Mouse (Mus musculus) megakaryocyte, adult 5-6 weeks (primary cell): ENCODE measurements at regions not wholly inside any gene's neighbourhood (a gene's known extent, or its start where the extent isn't known, plus 50 kb on each side); places are given as distances from the start of the nearest gene placed in this dataset.

Source experiments
- ATAC-seq: 2 replicates; pipeline ENCODE4 v1.8.0; 2016; ENCODE audit warnings: mild to moderate bottlenecking, inconsistent platforms; ENCODE audit not compliant: poor library complexity, severe bottlenecking

DNA sequence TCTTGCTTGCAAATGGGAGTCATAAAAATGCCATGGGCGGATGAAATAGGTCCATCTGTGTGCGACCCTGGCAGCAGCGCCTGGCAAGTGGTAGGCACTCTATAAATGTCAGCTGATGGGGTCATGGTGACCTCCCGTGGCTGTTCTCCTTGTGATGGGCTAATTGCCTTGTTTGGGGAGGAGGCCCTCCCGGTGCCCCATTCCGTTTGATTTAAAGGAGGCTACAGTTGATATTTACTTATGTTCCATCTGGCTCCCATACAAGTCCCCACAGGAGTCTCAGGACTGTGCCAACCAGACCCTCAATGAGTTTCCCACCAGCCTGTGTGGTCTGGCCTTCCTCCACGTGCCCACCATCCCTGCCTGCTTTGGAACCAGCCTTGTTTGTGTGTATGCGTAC, 186.7 kb upstream of the Zfp507 start:
- no peak for ATAC-seq

DNA sequence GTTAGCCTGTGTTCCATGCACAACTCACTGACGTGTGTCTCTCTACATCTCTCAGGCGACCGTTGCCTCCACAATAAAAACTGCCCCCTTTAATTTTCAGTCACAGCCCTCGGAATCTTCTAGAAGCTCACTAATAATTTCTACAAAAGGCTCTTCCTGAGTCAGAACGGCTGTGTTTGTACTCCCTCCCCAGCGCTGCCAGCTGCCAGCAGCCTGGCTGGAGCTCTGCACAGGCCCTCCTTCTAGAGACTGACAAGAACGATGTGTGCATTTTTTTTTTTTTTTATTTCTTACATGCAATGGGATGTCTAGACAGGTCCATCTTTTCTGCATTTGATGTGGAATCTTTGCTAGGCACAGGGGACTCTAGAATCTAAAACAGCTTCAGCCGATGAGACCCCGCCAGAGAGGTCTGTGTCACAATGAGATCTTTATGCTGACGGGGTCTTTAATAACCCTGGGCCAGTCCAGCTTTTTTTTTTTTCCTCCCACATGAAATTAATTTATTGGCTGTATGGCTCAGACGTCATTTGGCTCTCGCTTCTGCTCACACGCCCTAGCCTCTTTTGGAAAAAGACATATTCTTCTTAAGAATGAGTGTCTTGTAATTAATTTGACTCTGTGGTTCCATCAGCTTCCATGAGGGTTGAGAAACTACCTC, 185.8 kb upstream of the Zfp507 start:
- ATAC-seq, result no peak

DNA sequence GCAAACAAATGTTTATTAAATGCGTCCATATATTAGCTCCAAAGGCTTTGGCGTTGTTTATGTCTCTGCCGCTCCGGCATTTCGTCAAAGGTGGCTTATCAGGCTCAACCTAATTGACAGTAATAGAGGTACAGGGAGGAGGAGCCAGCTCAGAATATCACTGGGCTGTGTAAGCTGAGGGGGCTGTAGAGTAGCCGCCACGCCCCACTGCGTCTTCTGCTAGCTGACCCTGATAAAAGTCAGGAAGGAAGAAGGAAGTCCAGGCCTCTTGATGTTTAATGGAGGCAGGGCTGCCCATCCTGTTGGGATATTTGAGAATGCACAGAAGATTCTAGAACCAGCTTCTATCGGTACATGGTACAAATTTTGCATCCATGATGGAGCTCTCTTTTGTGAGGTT, 175.2 kb upstream of the Zfp507 start:
- no peak for ATAC-seq

DNA sequence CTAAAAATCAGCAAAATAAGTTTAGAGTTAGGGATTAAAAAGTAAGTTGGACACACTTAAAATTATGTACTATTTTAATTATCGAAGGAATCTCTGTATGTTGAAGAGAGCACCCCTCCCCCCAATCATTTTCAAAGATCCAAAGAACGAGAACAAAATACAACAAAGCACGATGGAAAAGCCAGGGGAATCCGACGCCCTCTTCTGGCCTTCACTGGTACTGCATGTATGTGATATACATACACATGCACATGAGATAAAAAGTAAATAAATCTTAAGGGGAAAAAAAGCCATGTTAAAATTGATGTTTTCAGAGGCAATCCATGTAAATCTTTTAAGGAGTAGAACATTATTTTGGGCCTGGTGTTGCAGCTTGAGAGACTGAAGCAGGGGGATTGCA, 155.9 kb upstream of the Zfp507 start:
- no peak for ATAC-seq

DNA sequence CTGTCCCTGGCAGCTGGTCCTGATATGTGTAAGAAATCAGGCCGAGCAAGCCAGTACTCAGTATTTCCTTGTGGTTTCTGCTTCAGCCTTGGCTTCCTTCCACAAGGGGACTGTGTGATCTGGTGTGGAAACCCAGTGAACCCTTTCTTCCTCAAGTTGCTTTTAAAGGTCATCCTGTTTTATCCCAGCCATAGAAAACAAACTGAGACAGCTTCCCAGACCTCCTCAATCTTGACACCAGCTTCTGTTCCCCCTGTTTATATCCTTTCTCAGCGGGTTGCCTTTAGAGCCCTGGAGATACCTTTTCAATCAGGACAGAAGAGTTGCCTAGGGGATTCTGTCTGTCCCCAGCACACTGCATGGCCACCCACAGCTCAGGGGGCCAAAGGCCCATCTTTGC, 155.2 kb upstream of the Zfp507 start:
- no peak for ATAC-seq

DNA sequence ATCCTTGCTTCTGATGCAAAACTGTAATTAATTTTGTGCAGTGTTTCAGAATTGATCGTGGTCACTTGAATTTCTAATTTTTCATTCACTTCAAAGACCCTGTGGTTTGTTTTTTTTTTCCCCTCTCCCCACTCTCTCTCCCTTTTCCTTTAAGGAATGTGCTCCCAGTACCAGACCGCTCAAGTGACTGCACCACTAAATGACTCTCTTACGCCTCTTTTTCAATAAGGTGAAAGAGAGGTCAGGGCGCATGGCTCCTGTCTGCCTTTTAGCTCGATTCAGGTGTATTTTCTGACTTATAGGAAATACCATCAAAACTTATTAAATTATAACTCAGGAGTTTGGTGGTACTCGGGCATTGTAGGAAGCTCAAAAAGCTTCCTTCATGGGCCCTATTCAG, 146.0 kb upstream of the Zfp507 start:
- ATAC-seq, result no peak

DNA sequence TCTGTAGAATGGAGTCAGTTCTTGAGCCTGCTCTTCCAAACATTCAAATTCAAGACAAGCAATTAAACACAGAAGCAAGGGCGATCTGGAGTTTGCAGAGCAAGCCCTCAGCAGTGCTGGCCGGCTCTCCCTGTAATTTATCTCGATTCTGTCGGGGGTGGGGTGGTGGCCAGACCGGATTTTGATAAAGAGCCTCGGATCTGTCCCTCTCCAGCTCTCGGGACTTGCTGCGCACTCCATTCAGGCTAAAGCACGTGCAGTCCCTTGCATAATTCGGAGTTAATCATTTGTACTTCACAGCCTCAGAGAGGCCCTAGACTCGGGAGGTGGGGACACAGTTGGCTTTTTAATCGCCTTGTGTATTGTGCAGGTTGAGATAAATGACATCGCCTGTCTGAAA, 145.6 kb upstream of the Zfp507 start:
- ATAC-seq, result no peak

DNA sequence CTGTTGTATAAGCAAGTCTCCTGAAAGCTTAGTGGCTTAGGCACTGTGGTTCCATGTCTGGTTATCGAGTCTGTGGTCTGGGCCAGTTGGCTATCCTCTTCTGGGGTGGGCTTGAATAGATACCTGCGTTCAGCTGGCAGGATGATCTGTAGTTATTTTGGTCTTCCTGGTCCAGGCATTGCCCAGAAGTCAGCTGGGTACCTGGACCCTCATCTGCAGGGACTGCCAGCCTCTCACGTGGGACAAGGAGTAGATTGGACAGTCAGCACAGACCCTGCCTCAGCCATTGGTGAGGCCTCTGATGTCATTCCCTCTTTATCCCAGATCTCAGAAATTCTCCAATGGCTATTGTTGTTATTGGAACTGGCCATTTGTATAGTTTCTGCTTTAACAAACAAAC, 138.3 kb upstream of the Zfp507 start:
- no peak for ATAC-seq

DNA sequence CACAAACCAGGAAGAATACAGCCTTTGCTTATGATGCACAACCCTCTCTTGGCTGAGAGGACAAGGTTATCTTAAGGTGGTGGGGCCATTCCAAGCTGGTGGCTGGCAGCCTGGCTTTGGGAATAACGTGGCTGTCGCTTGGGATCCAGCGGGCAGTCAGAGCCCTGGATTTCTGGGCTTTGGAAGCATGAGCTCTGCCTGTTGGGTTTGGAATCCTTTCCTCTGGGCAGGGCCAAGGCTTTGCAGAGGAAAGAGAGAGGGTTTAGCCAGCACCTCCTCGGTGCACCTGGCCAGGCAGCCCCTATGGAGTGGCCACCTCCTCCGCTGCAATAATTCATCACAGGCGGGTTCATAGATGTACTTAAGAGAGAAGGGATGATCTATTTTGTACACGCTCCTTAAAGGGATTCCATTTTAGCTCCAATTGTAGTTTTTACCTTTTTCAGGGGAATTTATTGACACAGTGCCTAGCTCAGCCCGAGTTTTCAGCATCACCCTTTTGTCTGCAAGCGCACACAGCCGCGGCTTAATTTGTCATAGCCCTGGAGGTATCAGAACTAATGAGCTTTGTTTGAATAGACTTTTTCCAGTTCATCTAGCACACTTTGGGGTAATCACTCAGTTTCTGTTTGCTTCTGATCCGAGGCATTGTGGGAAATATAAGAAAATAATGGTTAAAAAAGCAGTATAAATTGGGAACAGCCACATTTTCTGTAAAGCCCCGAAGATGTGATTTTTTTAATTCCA, 135.5 kb upstream of the Zfp507 start:
- no peak for ATAC-seq

DNA sequence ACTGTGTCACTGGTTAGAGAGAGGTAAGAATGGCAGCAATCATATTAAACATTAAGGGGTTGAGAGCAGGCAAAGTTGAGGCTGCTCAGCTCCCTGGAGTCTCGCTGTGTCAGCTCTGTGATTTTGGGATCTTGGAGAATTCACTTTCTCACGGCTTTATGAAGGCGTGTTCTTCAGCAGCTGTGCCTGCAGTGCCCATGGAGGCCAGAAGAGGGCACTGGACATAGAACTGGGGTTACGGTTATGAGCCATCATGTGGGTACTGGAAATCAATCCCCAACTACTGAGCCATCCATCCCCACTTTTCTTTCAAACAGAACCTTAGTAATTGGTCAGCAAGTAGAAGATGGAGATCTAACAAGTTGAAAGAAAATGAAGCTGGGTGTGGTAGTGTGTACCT, 123.9 kb upstream of the Zfp507 start:
- no peak for ATAC-seq

DNA sequence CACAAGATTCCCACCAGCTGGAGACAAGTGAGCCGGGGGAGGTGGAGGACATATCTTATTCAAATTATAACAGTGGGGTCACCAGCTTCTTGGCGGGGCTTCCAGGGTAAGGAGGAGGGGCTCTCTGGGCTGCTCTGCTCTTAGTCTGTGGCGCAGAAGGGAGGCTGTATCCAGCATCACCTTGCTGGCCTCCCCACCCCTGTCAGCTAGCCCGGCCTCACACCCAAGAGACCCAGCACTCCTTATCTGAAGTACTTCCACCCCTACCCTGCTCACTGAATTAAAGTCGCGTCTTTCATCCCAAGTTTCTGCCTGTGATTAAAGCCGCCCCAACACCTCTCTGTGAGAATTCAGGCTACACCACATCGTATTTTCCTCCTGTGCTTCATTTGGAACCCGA, 119.8 kb upstream of the Zfp507 start:
- no peak for ATAC-seq

DNA sequence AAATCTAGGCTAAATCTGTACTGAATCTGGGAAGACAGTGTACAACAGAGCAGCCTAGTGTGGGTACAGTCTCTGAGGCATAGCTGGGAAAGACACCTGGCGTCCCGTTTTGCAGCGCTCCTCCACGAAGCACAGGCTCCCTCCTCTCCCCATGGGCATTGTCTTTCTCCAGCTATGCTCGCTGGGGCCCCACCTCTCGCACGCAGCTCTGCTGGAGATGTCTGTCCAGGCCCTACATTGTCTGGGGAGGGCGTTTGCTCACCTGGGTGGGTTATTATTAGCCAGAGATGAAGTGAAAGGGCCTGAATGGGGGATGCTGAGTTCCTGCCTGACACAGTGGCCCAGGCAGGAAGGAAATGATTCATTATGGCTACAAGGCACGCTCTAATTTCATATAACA, 118.1 kb upstream of the Zfp507 start:
- no peak for ATAC-seq

DNA sequence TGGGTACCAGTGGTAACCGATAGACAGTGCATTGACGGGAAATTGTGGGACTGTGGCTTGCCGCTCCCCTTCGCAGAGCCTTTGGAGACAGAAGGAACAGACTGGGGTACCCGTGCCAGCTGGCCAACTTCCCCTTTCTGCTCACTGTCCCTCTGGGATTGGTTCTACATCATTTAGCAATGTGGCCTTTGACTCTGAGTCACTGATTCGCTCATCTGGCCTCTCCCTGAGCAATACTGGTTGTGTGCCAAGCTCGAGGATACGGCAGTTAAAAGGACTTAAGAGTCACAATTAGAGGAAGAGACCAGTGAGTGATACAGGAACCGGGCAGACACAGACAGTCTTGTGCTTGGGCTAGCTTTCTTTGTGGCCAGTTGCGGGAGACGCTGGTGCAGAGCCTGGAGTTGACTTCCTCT, 117.4 kb upstream of the Zfp507 start:
- no peak for ATAC-seq

DNA sequence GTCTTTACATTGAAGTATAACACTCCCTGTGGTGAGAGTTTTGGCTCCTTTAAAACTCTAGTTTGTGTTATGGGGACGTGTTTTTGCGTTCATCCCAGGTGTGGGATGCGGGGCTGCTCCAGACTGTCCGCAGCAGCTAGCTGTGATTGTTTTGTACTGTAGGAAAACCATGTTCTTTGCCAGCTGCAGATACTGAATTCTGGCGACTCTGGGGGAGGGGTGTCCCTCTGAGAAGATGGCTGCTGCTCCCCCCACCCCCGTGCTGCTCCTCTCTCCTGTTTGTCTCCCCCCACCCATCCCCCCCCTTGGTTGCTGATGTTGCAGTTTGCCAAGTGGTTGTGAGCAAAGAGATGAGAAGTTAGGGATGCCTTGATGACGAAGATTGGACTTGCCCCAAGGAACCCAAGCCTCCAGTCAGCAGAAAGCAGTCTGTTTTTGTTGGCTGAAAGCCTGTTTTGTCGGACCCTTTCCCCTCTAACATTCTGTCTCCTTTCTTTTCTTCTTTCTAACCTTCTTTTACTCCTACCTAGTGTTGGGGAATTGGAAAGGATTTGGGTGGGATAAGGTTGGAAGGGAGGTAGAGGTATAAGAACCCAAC, 107.4 kb upstream of the Zfp507 start:
- ATAC-seq, result no peak

DNA sequence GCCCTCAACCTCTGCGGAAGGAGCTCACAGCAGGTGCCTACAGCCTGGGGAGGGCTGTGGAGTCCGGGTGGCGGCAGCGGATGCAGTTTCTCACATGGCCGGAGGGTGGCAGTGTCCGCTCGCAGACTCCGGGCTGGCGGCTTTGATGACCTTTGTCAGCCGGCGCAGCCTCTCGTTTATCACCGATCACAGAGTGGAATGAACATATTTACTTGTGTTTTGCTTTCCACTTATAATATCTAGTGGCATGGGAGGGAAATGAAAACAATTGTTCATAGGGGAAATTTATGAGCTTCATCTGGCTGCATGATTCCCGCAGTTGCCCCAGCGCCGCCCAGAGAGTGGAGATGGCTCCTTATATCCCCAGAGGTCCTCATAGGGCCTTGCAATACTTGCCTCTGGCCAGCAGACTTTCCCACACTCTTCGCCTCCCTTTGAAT, 99.2 kb upstream of the Zfp507 start:
- ATAC-seq, result peak; percentile 74

DNA sequence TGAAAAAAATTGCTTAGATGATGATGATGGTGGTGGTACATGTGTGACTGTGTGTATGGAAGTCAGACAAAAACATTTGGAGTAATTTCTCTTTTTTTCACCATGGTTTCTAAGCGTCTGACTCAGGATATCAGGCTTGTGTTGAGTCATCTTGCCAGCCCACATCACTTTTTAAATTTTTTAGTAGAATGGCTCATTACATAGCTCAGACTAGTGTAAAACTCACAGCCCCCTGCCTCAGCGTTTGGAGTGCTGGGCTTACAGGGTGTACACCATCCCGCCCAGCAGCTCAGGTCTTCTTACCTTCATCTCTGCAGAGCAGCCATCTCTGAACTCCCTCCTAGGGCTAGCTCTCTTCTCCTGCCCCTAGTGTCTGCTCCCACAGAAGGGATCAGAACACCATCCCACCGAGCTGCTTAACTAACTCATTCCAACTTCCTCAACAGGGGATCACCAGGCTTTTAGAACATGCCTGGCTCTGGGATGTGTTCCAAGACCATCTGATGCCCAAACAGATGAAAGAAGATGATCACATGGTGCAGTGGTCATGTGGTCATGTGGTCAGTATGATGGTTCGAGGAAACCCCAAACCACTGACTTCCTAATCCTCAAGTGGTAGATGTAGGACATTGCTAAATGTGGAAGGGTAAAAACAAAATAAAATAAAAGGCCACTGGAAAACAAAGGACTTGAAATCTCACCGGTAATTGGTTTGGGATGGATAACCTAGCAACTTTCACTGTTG, 96.1 kb upstream of the Zfp507 start:
- no peak for ATAC-seq

DNA sequence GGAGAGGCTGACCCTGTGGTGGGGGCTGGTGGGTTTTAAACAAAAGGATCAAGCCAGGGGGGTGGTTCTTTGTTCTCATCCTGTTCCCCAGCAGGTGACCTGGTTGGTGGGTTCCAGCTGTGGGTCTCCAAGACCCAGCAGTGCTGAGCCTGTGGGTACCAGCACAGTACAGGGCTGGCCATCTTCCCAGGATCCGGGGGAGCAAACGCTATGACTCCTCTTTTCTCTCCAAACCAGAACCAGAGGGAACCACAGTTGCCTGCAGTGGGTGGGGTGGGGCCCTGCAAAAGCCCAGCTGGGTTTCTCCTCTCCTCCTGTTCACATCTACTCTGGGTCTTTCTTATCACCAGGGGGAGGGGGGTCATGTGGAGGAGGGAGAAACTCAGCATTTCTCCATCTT, 90.5 kb upstream of the Zfp507 start:
- no peak for ATAC-seq

DNA sequence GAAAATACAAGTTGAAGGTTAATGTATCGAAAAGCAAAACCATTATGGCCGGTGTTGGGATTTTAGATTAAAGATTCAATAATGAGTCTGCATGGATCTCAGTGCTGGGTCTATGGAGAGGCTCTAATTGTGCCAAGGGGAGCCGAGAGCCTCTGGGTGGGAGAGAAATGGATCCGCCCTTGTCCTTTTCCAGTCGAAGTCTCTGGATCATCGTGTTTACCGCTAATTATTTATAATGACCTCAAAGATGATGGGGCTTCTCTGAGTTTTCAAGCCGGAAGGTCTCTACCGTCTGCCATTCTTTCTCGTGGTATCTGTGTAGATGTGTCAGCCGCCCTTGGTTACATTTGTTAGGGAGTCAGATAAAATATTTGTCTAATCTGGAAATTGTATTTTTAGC, 83.2 kb upstream of the Zfp507 start:
- no peak for ATAC-seq

DNA sequence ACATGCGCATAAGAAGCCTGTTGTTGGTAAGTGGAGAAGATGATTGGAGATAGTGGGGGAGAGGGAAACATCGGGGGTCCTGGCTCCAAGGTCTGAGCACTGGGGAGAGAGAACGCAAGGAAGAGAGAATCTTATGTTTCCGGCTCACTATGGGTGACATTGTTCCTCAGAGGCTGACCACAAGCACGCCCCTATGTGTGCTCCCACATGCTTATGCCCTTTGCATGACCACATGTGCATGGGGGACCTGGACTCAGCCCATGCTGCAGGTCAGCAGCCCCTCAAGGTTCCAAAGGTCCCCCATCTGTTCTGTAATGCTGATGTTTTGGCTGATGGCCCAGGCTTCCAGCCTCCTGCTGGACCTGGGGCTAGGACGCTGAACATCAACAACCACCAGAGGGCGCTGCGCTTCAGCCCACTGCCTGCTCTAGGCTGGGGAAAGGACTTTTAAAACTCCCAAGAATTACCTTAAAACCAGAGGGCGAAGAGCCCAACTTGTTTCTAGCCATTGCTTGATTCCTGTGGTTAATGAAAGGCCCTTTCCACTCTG, 77.0 kb upstream of the Zfp507 start:
- ATAC-seq, result no peak

DNA sequence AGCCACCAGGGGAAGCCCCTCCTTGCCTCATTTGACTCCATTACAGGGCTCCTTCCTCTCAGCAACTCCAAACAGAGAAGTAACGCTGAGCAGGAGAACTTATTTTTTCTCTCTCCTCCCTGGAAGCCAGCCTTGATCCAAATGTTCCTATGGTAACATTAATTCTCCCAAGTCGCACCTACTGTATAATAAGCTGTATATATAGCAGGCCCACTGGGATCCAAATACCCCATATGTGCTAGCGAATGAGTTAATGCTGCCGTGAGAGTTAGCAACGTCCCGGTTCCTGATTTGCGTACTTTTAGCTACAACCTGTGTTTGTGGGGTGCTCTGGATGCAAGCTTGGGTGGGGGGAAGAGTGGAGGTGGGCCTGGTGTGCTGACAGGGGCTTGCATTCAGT, 75.4 kb upstream of the Zfp507 start:
- no peak for ATAC-seq

DNA sequence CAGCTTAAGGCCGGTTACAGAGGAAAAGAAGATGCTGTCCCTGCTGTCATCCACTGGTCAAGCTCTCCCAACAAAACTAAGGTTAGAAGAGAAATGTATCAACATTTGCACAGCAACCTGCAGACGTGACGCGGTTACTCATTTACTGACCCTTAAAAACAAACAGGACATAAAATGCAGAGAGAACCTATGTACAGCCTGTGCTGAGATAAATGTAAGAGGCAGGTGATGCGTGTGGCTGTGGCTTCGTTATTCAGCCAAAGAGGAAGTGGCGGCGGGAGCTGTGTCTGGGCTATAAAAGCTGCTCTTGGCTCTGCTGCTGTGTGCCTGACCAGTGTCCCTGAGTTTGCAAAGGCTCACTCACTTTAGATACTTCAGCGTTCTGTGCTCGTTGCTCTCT, 58.2 kb upstream of the Zfp507 start:
- no peak for ATAC-seq
